Mouse (Mus musculus) urinary bladder, postnatal 14 days (tissue): ENCODE measurements around the gene Trim63.
"Not testable (repeated sequence)": the region's sequence is repeated elsewhere in the genome, so short reads cannot be mapped to it uniquely, and the experiment has no call there.

ENCODE experiments used
- DNase-seq: peaks from one replicate; pipeline ENCODE4 v3.0.0; 2021; ENCODE audit warnings: low spot score

Trim63 gene

DNA sequence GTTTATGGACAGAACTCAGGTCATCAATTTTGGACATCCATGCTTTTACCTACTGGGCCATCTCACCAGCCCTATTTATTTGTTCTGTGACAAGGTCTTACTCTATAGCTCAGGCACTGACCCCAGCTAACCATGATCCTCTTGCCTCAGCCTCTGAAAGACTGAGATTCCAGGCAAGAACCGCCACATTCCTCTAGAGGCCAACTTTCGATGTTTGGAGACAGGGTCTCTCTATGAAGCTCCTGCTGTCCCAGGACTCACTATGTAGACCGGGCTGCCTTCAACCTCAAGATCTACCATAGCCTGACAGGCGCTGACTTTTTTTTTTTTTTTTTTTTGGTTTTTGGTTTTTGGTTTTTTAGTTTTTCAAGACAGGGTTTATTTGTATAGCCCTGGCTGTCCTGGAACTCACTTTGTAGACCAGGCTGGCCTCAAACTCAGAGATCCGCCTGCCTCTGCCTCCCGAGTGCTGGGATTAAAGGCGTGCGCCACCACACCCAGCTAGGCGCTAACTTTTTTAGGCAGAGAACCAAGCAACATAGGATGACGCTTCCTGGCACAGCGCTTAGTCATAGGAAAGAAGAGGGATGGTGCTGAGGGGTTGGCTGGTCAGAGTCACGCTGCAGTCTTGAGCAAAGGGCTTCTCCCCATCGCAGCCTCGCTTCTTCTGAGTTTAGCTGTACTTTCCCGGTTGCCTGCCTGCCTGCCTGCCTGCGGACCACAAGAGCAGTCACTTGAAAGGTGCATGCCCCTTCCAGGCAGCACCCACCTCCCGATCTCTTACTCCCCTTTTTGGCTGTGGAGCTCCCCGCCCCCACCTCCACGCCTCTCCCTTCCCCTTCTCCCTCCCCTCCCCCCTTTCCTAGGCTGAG lies 16.1 kb upstream of the Trim63 start:
- no peak for DNase-seq

DNA sequence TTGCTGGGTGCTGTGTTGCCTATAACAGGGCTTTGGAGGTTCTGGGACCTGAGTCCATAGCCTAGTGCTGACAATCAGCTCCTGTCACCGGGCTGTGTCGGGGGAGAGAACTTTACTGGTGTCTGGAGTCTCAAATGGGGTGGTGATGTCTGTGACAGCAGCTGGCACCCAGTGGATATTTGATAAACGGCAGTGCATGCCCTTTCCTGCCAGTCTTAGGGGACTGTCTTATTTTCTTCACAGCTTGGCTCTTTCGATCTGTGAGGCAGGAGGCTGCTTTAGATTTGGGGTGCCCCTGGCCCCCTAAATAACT lies 15.5 kb upstream of the Trim63 start:
- no peak for DNase-seq

DNA sequence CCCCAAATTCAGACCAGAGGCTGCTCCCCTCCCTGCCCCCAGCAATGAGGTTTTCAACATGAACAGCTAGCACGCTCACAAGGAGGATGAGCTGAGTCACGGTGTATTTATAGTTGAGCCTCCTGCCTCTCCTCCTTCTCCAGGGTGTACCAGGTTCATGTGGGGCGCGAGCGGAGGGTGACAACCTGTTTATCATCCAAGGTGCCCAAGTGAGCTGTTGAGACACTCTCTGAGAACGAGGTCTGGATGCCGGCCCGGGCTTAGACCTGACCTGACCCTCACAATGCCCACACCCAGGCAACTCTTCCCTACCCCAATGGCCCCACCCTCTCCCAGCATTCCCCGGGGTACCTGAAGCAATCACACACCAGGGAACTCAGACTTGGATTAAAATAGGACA lies 14.6 kb upstream of the Trim63 start:
- DNase-seq, result peak; percentile 22

- DNase-seq, result no peak
Measured at GRCm38 (mm10) chr4:134302084-134302483, 12.8 kb upstream of the Trim63 start.

GRCm38 (mm10) chr4:134306963-134307362 lies 8.0 kb upstream of the Trim63 start:
- no peak for DNase-seq

GRCm38 (mm10) chr4:134307367-134308072 lies 7.4 kb upstream of the Trim63 start:
- peak; percentile 81 for DNase-seq

DNA sequence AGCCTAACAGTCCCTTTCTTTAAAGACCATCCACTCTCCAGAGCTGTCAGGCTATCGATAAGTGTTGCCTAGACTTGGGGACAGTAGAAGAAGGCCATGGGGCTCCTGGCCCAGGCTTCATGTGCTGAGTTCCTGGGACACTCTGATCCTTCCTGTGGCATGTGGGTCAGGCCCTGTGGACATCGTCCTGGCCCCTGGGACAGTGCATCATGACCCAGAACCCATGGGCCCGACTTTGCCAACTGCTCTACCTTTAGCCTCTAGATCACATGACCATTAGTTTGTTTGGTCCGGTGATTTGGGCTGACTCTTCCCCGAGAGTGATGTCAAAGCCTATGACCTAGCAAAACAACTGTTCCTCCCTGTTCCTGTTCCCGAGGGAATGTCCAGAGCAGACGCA lies 4.8 kb upstream of the Trim63 start:
- no peak for DNase-seq

DNA sequence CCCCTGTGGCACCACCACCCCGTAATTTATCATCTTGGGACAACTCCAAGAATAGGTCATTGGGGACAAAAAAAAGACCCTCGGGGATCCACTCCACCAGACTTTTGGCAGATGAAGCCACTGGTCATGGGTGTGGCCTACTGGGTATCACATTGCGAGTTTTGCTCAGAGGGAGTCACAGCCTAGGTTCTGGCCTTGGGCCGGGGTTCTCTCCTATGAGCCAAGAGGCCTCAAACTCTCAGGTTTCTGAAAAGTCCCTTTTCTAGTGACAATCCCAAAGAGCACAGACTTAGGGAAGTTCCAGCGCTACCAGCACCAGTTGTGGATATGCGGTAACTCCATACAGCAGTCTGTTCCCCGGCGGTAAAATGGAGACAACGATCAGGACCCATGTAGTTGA lies 4.3 kb upstream of the Trim63 start:
- DNase-seq, result no peak

DNA sequence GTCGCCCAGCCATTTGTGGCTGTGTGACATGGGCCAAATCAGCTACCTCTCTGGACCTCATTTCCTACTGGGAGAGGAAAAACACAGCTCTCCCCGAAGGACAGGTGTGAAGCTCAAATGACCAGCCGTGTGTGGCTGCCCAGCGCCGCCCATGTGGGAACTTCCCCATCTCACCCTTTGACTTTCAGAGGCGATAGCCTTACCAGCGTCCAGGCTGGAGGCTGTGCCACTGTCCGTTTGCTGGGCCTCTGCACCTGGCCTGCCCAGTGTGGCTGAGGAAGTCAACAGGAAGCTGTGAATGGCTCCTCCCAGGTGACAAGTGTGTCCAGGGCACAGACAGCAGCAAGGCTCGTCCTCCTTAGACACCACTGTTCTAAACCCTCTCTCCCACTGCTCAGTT lies 3.1 kb upstream of the Trim63 start:
- no peak for DNase-seq

DNA sequence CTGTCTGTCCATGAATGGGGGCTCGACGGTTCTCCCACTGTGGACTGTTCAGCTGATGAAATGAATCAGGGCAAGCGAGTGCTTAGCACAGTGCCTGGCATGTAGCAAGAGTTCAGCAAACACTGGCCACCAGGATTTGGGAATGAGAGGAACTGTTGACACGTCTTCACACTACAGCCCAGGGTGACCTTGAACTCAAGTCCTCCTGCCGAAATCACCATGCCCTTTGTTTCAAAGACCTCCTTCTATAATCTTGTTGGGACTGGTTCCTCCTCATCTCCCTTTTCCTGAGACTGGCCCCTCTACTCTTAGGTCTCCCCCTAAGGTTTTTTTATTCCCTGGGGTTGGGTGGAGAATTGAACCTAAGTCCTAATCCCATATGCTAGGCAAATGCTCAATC lies 2.6 kb upstream of the Trim63 start:
- DNase-seq, result no peak

DNA sequence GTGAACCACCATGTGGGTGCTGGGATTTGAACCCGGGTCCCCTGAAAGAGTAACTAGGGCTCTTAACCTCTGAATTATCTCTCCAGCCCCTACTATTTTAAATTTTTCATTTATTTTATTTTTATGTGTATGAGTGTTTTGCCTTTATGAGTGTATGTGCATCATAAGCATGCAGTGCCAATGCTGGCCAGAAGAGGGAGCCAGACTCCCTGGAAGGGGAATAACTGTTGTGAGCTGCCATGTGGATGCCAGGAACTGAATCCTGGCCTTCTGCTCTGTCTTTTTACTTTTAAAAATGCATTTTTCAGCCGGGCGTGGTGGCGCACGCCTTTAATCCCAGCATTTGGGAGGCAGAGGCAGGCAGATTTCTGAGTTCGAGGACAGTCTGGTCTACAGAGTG lies 2.0 kb upstream of the Trim63 start:
- no peak for DNase-seq

DNA sequence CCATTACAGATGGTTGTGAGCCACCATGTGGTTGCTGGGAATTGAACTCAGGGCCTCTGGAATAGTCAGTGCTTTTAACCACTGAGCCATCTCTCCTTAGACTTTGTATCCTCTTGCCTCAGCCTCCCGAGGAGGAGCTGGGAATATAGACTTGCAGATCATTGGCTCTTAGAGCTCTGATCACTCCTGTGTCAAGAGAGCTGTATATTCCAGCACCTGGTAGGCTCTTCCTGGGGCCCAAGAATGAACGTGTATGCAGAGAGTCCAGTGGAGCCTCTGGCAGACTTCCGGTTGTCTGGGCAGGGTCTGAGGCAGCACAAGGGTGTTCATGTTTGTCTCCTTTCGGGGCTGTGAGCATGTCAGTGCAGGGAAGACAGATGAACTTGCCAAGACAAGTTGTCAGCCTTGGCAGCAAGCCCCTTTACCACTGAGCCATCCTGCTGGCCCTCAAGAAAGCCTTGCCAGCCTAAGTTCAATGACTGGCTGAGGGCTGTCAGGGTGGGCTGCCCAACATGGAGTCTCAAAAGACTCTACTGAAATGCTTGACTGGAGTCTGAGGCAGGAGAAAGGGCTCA lies 752 bp upstream of the Trim63 start:
- no peak for DNase-seq

GRCm38 (mm10) chr4:134315470-134315869 lies 550 bp downstream of the Trim63 start:
- DNase-seq, result no peak

- no peak for DNase-seq
Measured at GRCm38 (mm10) chr4:134316390-134316789, 1.5 kb downstream of the Trim63 start.

- no peak for DNase-seq
Measured at GRCm38 (mm10) chr4:134319074-134319473, 4.2 kb downstream of the Trim63 start.

- no peak for DNase-seq
Measured at GRCm38 (mm10) chr4:134319674-134320073, 4.8 kb downstream of the Trim63 start.

GRCm38 (mm10) chr4:134321524-134321923 lies 6.6 kb downstream of the Trim63 start:
- DNase-seq, result no peak

DNA sequence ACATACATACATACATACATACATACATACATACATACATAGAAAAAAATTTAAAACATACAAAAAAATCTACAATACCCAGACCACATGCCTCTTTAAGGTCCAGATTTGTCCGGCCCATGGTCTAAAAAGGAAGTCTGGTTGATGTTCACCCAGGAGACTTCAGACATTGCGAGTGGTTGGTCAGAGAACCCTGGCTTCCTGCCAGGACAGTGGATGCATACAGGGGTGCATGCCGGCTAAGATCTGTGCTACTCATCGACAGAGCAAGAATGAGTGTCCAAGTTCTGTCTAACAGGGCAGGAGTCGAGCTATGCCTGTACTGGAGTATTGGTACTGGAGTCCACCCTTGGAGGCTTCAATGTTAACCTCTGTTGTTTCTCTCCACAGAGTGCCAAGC lies 9.7 kb downstream of the Trim63 start:
- DNase-seq, result no peak

- no peak for DNase-seq
Measured at GRCm38 (mm10) chr4:134326859-134327530, 12.1 kb downstream of the Trim63 start.

DNA sequence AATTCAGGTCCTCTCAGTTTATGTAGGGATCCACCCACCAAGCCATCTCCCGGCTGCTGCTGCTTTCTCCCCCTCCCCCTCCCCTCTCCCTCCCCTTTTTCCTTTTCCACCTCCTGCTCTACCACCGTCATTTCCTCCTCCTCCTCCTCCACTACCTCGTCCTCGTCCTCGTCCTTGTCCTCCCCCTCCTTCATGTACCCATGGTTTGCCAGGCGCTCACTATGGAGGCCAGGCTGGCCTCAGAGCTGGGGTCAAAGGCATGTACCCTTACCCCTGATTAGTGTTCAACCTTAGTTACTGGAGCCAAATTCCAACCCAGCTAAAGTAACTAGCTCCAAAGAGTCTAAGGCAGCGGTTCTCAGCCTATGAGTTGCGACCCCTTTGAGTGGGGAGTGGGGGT lies 13.2 kb downstream of the Trim63 start:
- no peak for DNase-seq

- DNase-seq, result no peak
Measured at GRCm38 (mm10) chr4:134328832-134329231, 13.9 kb downstream of the Trim63 start.

DNA sequence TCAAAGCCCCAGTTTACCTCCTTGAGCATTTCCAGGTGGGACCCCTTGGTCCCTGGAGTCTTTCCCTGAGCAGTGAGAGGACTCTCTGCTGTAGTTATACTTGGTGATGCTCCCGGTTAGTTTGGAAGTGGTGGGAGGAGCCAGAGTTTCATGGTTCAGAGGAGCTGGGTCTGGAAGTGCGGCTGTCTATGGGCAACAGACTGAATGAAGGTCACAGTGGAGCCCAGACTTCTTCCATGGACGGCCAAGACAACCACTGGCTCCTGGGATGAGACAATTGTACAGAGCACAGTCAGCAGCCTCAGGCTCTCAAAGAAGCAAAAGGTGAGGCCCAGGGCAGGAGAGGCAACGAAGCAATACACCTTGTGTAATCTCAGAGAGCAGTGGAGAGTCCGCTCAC lies 15.4 kb downstream of the Trim63 start:
- DNase-seq, result no peak

GRCm38 (mm10) chr4:134341231-134341630 lies 26.3 kb downstream of the Trim63 start:
- not testable (repeated sequence) for DNase-seq
